Mouse (Mus musculus) hindbrain, embryonic 12.5 days (tissue): ENCODE results near the gene Ntrk3. TPM values are rescaled to one million over a fixed set of nuclear protein-coding genes. Genes with fewer than 3 reads are reported as not detected.

Experiments
- ATAC-seq: fragments of 200-750 bp; cut with Nextera tagmentation; 2 replicates; pipeline ENCODE4 v1.8.0; 2017; ENCODE audit warnings: moderate TSS enrichment; ENCODE audit not compliant: low FRiP score
- H3K27ac ChIP-seq: fragments of 300-500 bp; sonication (generic); 2 replicates; pipeline ENCODE4 v1.5.1; 2016; ENCODE audit warnings: mild to moderate bottlenecking
- H3K27me3 ChIP-seq: fragments of 300-500 bp; sonication (generic); 2 replicates; pipeline ENCODE4 v1.6.1; 2016; ENCODE audit warnings: mild to moderate bottlenecking
- H3K36me3 ChIP-seq: fragments of 300-500 bp; sonication (generic); 2 replicates; pipeline ENCODE4 v1.6.1; 2016; ENCODE audit warnings: mild to moderate bottlenecking
- H3K4me1 ChIP-seq: fragments of 300-500 bp; sonication (generic); 2 replicates; pipeline ENCODE4 v1.6.1; 2016
- H3K4me2 ChIP-seq: fragments of 300-500 bp; sonication (generic); replicated peaks from 2 replicates; pipeline ENCODE4 v1.6.1; 2016; ENCODE audit warnings: mild to moderate bottlenecking
- H3K4me3 ChIP-seq: fragments of 300-500 bp; sonication (generic); 2 replicates; pipeline ENCODE4 v1.5.1; 2016; ENCODE audit warnings: mild to moderate bottlenecking
- H3K9ac ChIP-seq: fragments of 300-500 bp; sonication (generic); 2 replicates; pipeline ENCODE4 v1.6.1; 2016; ENCODE audit warnings: mild to moderate bottlenecking, moderate library complexity
- H3K9me3 ChIP-seq: fragments of 300-500 bp; sonication (generic); replicated peaks from 2 replicates; pipeline ENCODE4 v1.6.1; 2016; ENCODE audit warnings: mild to moderate bottlenecking
- WGBS: fragments of 180-500 bp; shearing (Covaris S2); methylation state at CpG from one replicate; pipeline ENCODE4 v1.1.7; 2016; 5-methylcytosine and 5-hydroxymethylcytosine counted together
- polyA plus RNA-seq: library from polyadenylated mRNA; unstranded; fragments of >200 nt; fragmentation: Nextera tagmentation; extraction: Ambion mirVana; gene quantifications from 2 replicates; pipeline ENCODE4 v1.2.1, GENCODE M21; 2016

Ntrk3 gene
- polyA plus RNA-seq, 1 experiment from 2014 or later = 9.9 TPM

DNA sequence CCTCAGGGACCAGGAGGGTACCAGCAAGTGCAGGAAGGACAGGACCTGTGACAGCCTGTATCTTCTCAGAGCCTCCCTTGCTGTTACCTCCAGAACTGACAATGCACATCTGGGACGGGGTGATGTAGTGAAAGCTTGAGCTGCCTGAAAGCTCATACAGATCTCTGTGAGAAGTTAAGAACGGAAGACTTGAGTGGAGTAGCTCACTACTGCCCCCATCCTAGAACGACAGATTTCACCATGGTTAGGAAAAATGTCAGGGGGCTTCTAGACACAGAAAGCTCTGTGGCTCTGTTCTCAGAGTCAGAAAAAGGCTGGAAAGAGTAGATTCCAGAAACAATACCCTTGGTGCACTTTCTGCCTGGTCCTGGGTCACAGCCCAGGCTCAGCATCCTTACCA lies 153.3 kb downstream of the Ntrk3 start:
- H3K4me1 ChIP-seq = peaks cover 4% of the 10 kb centered on the region; the same call in 1 of the 2 replicates
- no peak overlapping the region for H3K9ac ChIP-seq
- WGBS = 19% methylated on average over 3 of the region's 3 CpGs
- H3K27me3 ChIP-seq = peaks cover 54% of the 10 kb centered on the region
- H3K27ac ChIP-seq = no peak overlapping the region
- ATAC-seq = no peak
- no peaks in the 10 kb centered on the region for H3K36me3 ChIP-seq
- H3K9me3 ChIP-seq = no peaks in the 10 kb centered on the region
- no peak overlapping the region for H3K4me3 ChIP-seq
- no peak overlapping the region for H3K4me2 ChIP-seq

GRCm38 (mm10) chr7:78583678-78584077 lies 154.1 kb downstream of the Ntrk3 start:
- H3K9ac ChIP-seq = no peak overlapping the region
- no peak overlapping the region for H3K4me3 ChIP-seq
- no peak for ATAC-seq
- H3K4me2 ChIP-seq = no peak overlapping the region
- H3K9me3 ChIP-seq = no peaks in the 10 kb centered on the region
- no peaks in the 10 kb centered on the region for H3K36me3 ChIP-seq
- H3K27ac ChIP-seq = no peak overlapping the region
- WGBS = 69% methylated on average over 6 of the region's 6 CpGs
- peaks cover 11% of the 10 kb centered on the region; the same call in 1 of the 2 replicates for H3K4me1 ChIP-seq
- H3K27me3 ChIP-seq = peaks cover 54% of the 10 kb centered on the region

DNA sequence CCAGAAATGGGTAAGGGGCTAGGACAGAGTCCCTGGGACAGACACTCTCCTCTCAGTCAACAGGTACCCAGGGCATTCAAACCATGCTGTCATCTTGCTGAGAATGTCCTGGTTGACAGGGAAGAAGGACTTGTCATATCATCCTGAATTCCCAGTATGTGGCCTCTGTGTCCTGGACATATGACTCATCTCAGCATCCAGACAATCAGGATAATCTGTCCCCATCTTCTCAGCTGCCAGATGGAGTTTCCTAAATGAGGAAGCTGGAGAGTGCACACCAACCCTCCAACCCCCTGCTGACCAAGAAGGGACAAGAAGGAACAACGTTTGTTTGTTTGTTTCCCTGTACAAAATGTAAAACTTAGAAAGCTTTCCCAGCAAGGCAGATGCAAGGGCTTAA lies 156.5 kb downstream of the Ntrk3 start:
- 48% methylated on average over 1 of the region's 1 CpGs for WGBS
- Histone ChIP-seq H3K27ac (no peak overlapping the region), H3K36me3 (no peaks in the 10 kb centered on the region), H3K9me3 (no peaks in the 10 kb centered on the region), H3K4me3 (no peak overlapping the region), H3K9ac (no peak overlapping the region), H3K4me2 (no peak overlapping the region), H3K27me3 (peaks cover 58% of the 10 kb centered on the region), H3K4me1 (peaks cover 19% of the 10 kb centered on the region)
- no peak for ATAC-seq

- H3K4me3 ChIP-seq = peak overlapping the region; percentile 58
- H3K4me2 ChIP-seq = peak overlapping the region; percentile 85
- H3K4me1 ChIP-seq = peaks cover 30% of the 10 kb centered on the region
- 1% methylated on average over 13 of the region's 13 CpGs for WGBS
- H3K9me3 ChIP-seq = no peaks in the 10 kb centered on the region
- no peaks in the 10 kb centered on the region for H3K36me3 ChIP-seq
- peaks cover 61% of the 10 kb centered on the region for H3K27me3 ChIP-seq
- peak overlapping the region; percentile 77 for H3K9ac ChIP-seq
- H3K27ac ChIP-seq = peak overlapping the region; percentile 85; the same call in 1 of the 2 replicates
- no peak for ATAC-seq
Observed at GRCm38 (mm10) chr7:78579461-78580234, 158.2 kb downstream of the Ntrk3 start.

- Histone ChIP-seq H3K27ac (peak overlapping the region; percentile 85), H3K4me2 (peak overlapping the region; percentile 85), H3K9ac (peak overlapping the region; percentile 77), H3K36me3 (no peaks in the 10 kb centered on the region), H3K4me1 (peaks cover 30% of the 10 kb centered on the region), H3K4me3 (peak overlapping the region; percentile 58), H3K9me3 (no peaks in the 10 kb centered on the region), H3K27me3 (peaks cover 59% of the 10 kb centered on the region)
- ATAC-seq = peak; percentile 20
- under 1% methylated on average over 51 of the region's 66 CpGs for WGBS
Observed at GRCm38 (mm10) chr7:78578461-78579359, 159.1 kb downstream of the Ntrk3 start.

DNA sequence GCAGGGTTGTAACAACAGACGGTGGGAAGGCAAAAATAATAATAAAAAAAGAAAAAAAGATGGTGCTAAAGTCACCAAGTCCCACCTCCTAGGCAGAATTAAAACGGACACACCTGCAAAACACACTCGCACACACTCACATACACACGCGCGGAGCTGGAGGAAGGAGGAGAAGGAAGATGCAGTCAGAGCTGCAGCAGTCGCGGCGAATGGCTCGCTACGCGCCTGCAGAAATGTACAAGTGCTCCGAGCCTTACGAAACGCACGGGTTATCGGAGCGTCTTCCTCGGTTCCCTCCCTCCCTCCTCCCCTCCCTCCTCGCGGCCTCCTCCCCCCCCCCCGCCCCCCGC lies 159.7 kb downstream of the Ntrk3 start:
- H3K4me3 ChIP-seq = peak overlapping the region; percentile 58
- no peaks in the 10 kb centered on the region for H3K36me3 ChIP-seq
- peaks cover 30% of the 10 kb centered on the region for H3K4me1 ChIP-seq
- WGBS = 0% methylated on average over 20 of the region's 23 CpGs
- H3K9me3 ChIP-seq = no peaks in the 10 kb centered on the region
- ATAC-seq = peak; percentile 69
- peak overlapping the region; percentile 85 for H3K4me2 ChIP-seq
- peaks cover 57% of the 10 kb centered on the region for H3K27me3 ChIP-seq
- H3K27ac ChIP-seq = peak overlapping the region; percentile 85
- peak overlapping the region; percentile 77 for H3K9ac ChIP-seq

DNA sequence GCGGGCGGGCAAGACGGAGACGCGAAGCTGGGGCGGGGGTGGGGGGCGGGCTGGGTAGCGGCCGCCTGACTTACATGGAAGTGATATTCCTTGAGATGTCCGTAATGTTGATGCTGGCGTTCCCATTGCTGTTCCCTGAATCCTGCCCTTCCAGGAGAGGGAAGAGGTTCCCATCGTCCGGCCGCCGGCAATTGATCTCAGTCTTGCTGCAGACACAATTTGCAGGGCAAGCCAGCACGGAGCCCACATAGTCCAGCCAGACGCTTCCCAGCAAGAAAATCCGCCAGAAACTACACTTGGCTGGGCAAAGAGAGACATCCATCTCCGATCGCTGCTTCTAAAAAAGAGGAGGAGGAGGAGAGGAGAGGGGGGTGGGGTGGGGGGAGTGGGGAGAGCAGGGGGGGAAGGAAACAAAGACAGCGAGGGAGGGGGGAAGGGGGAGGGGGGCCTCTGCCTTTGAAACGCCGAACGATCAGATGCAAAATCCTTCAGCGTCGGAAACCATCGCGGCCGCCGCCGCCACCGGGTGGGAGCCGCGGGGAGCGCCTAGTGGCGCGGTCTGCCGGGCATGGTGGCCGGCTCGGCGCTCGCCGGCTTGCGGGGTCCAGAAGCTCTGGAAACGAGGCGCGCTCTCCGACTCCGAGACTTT lies 160.2 kb downstream of the Ntrk3 start:
- under 1% methylated on average over 45 of the region's 49 CpGs for WGBS
- peak overlapping the region; percentile 85 for H3K27ac ChIP-seq
- no peaks in the 10 kb centered on the region for H3K36me3 ChIP-seq

DNA sequence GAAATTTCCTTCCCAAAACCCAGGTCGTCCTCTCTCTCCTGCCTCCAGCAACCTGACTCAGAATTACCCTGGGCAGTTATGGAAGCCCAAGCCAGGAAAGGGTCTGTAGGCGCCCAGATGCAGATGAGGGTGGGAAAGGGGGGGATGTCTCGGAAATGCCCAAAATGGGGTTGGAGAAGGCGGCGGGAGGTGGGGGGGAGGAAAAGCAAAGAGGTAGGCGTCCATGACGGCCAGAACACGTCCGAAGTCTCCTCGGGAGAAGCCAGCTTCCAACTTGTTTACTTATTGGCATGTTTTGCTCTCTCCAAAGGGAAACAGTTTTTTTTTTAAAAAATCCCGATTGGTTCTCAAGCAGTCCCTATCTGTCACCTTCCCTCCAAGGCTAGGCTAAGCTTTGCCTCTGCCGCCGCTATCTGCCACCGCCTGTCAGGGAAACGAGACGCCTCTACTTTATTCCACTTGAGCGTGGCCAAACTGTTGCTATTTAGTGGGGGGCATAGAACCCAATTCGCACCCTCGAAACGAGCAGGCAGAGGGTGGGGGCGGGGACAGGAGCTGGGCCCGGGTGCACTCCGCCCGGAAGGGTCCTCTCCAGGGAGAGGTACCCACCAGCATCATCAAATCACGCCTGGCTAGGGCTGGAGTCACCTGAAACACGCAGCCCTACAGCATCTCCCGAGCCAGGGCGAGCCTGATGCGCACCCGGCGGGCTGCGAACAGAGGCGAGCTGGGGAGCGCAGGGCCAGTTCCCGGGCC lies 160.9 kb downstream of the Ntrk3 start:
- Histone ChIP-seq H3K4me2 (peak overlapping the region; percentile 85), H3K4me3 (peak overlapping the region; percentile 58), H3K9ac (peak overlapping the region; percentile 77), H3K27ac (peak overlapping the region; percentile 85), H3K4me1 (peaks cover 30% of the 10 kb centered on the region), H3K27me3 (peaks cover 45% of the 10 kb centered on the region), H3K36me3 (no peaks in the 10 kb centered on the region), H3K9me3 (no peaks in the 10 kb centered on the region)
- WGBS = 1% methylated on average over 34 of the region's 35 CpGs
- ATAC-seq = peak; percentile 66

More for the DNA sequence above, 160.2 kb downstream of the Ntrk3 start:
- peak overlapping the region; percentile 85 for H3K4me2 ChIP-seq
- H3K4me1 ChIP-seq = peaks cover 30% of the 10 kb centered on the region
- H3K4me3 ChIP-seq = peak overlapping the region; percentile 58
- peak overlapping the region; percentile 77 for H3K9ac ChIP-seq
- peak; percentile 59 for ATAC-seq
- peaks cover 52% of the 10 kb centered on the region for H3K27me3 ChIP-seq
- H3K9me3 ChIP-seq = no peaks in the 10 kb centered on the region

- peaks cover 39% of the 10 kb centered on the region for H3K27me3 ChIP-seq
- peak overlapping the region; percentile 85 for H3K4me2 ChIP-seq
- no peak for ATAC-seq
Observed at GRCm38 (mm10) chr7:78576169-78576568, 161.6 kb downstream of the Ntrk3 start.

GRCm38 (mm10) chr7:78575556-78575955 lies 162.3 kb downstream of the Ntrk3 start:
- Histone ChIP-seq H3K4me1 (peaks cover 30% of the 10 kb centered on the region), H3K4me3 (peak overlapping the region; percentile 58), H3K36me3 (no peaks in the 10 kb centered on the region), H3K9ac (peak overlapping the region; percentile 77), H3K27ac (no peak overlapping the region), H3K4me2 (peak overlapping the region; percentile 85), H3K27me3 (peaks cover 33% of the 10 kb centered on the region), H3K9me3 (no peaks in the 10 kb centered on the region)
- no peak for ATAC-seq
- 26% methylated on average over 3 of the region's 3 CpGs for WGBS

More at GRCm38 (mm10) chr7:78576169-78576568, 161.6 kb downstream of the Ntrk3 start:
- peak overlapping the region; percentile 77 for H3K9ac ChIP-seq
- H3K4me3 ChIP-seq = peak overlapping the region; percentile 58
- peaks cover 30% of the 10 kb centered on the region for H3K4me1 ChIP-seq
- H3K9me3 ChIP-seq = no peaks in the 10 kb centered on the region
- no peak overlapping the region for H3K27ac ChIP-seq
- WGBS = 26% methylated on average over 5 of the region's 5 CpGs
- no peaks in the 10 kb centered on the region for H3K36me3 ChIP-seq

DNA sequence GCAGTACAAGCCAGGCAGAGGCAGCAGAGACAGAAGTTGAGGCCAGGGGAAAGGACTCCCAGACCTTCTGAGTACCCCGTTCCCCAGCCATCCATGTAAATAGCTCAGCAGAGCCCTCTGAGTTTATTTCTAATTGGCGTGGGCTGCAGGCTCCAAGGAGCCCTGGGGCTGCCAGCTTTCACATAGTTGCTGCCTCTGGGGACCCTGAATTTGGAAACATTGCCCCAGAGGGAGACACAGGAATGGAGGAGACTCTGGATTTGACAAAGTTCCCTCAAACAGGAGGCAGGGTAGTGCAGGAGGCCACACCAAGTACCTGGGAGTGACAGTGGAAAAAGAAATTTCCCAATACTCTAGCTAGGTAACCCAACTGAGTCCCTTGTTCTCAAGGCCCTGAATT lies 166.6 kb downstream of the Ntrk3 start:
- ATAC-seq = no peak
- Histone ChIP-seq H3K27ac (no peak overlapping the region), H3K9ac (no peak overlapping the region), H3K4me1 (peaks cover 22% of the 10 kb centered on the region), H3K36me3 (no peaks in the 10 kb centered on the region), H3K4me3 (no peak overlapping the region), H3K27me3 (peaks cover 14% of the 10 kb centered on the region), H3K9me3 (no peaks in the 10 kb centered on the region), H3K4me2 (no peak overlapping the region)
- 81% methylated on average over 2 of the region's 2 CpGs for WGBS
